Mouse (Mus musculus): Measurements from ENCODE around the gene Ift52.
"Not testable (repeated sequence)": the region's sequence is repeated elsewhere in the genome, so short reads cannot be mapped to it uniquely, and the experiment has no call there.

Ift52 gene

GRCm38 (mm10) chr2:163032622-163033021 is 15.5 kb downstream of the Ift52 start:
- no peak for DNase-seq

- no peak for DNase-seq
Observed at GRCm38 (mm10) chr2:163039940-163040339, 22.8 kb downstream of the Ift52 start.

- DNase-seq, result peak; percentile 75
Observed at GRCm38 (mm10) chr2:163048125-163048524, 31.0 kb downstream of the Ift52 start.

GRCm38 (mm10) chr2:163049116-163049515 is 32.0 kb downstream of the Ift52 start:
- no peak for DNase-seq

- DNase-seq, result no peak
Observed at GRCm38 (mm10) chr2:163051691-163052090, 34.5 kb downstream of the Ift52 start.

GRCm38 (mm10) chr2:163052101-163052500 is 34.9 kb downstream of the Ift52 start:
- DNase-seq, result no peak

- no peak for DNase-seq
Observed at GRCm38 (mm10) chr2:163052826-163053225, 35.7 kb downstream of the Ift52 start.

- peak; percentile 95 for DNase-seq
Observed at GRCm38 (mm10) chr2:163054335-163054840, 37.2 kb downstream of the Ift52 start, which contains the start of gene Mybl2. Gene Mybl2 (plus strand): TSS chr2:163054687.

GRCm38 (mm10) chr2:163054891-163055494 is 37.8 kb downstream of the Ift52 start:
- no peak for DNase-seq

GRCm38 (mm10) chr2:163055715-163056114 is 38.6 kb downstream of the Ift52 start:
- DNase-seq, result no peak

- DNase-seq, result no peak
Observed at GRCm38 (mm10) chr2:163056584-163056983, 39.4 kb downstream of the Ift52 start.

- DNase-seq, result not testable (repeated sequence)
Observed at GRCm38 (mm10) chr2:163058981-163059380, 41.8 kb downstream of the Ift52 start.

- DNase-seq, result no peak
Observed at GRCm38 (mm10) chr2:163060630-163061029, 43.5 kb downstream of the Ift52 start.

GRCm38 (mm10) chr2:163061203-163062118 is 44.3 kb downstream of the Ift52 start:
- DNase-seq, result no peak

GRCm38 (mm10) chr2:163062119-163062508 is 45.0 kb downstream of the Ift52 start:
- no peak for DNase-seq

GRCm38 (mm10) chr2:163066326-163066725 is 49.2 kb downstream of the Ift52 start:
- no peak for DNase-seq

GRCm38 (mm10) chr2:163067233-163067632 is 50.1 kb downstream of the Ift52 start:
- no peak for DNase-seq

GRCm38 (mm10) chr2:163070213-163070612 is 53.1 kb downstream of the Ift52 start:
- no peak for DNase-seq

GRCm38 (mm10) chr2:163071590-163071989 is 54.4 kb downstream of the Ift52 start:
- no peak for DNase-seq

GRCm38 (mm10) chr2:163073023-163073757 is 56.0 kb downstream of the Ift52 start:
- no peak for DNase-seq

- DNase-seq, result no peak
Observed at GRCm38 (mm10) chr2:163074006-163074405, 56.9 kb downstream of the Ift52 start.

- no peak for DNase-seq
Observed at GRCm38 (mm10) chr2:163074808-163075207, 57.7 kb downstream of the Ift52 start.

GRCm38 (mm10) chr2:163075234-163075633 is 58.1 kb downstream of the Ift52 start:
- no peak for DNase-seq

All from kidney, adult 9 months (tissue).